Mouse (Mus musculus) testis, adult 2 months (tissue): ENCODE data around the gene Tpcn2.

Experiments
- CTCF ChIP-seq: fragments of 200-500 bp; IDR thresholded peaks from 2 replicates; pipeline ENCODE4 v1.5.1; 2012; ENCODE audit warnings: low read depth, mild to moderate bottlenecking, inconsistent platforms, low read length, moderate library complexity; ENCODE audit not compliant: control insufficient read depth, insufficient read depth, insufficient replicate concordance
- POLR2A ChIP-seq: fragments of 200-500 bp; IDR thresholded peaks from 2 replicates; pipeline ENCODE4 v1.6.1; 2012; ENCODE audit warnings: low read depth, mild to moderate bottlenecking, inconsistent platforms, low read length, moderate library complexity; ENCODE audit not compliant: control insufficient read depth

DNA sequence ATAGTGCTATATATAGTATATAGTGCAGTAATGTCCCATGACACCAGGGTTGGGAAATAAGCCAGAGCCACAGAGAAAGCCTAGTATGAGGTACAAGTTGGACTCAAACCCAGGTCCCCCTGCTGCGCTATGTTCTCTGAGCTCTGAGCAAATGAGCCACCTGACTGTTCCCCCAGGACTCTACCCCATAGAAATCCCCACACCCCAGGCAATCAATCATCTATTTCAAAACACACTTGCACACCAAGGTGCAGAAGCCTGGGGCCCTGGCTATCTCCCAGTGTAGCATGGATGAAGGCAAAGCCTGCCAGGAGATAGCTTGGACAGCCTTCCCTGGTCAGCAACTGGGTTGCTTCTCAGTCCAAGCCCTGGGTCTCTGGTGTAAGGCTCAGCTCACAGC is 27.7 kb downstream of the Tpcn2 start:
- no peak for TF ChIP-seq CTCF
- no peak for TF ChIP-seq POLR2A
